In the genomic region with DNA sequence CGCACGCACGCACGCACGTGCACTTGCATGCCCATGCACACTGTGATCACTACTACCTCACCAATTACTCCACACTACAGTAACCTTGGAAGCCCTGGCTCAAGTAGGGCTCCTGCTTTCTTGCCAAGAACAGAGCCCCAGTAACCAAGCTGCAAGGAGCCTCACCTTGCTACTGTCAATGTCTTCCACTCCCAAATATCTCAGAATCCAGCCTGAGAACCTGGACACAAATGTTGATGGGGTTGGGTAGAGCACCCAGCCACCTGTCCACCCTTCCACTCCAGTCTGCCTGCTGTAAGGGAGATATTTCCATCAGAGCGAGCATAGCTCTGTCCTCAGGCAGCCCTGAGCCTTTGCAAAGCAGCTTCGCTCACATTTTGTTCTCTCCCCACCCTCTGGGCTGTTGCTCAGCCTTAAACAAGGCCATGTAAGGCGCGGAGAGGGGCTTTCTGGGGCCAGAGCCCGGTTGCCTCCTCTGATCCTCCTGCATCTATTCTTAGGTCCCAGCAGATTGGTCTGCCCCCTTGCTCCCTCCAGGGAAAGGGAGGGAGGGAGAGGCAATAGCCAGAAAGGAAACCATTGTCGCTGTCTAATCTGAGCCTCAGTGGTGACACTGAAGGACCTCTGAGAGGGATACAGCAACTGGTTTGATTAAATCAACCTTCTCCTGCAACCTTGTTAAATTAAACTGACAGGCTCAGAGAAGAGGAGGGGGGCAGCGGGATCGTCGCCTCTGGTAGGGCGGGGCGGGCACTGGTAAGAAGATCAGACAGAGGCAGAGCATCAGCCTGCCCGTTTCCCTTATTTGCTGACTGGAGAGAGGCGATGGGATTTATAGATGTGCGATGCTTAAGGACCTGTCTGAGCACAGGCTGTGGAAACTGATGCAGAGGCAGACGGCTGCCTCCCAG, we compare ENCODE assay signal across 8 mouse cellular contexts. TPM values are rescaled to one million over a fixed set of nuclear protein-coding genes. Genes with fewer than 3 reads are reported as not detected.
DNase-seq lines count a peak whose midpoint lies in the region; ATAC-seq and TF ChIP-seq lines count a peak whose summit lies in the region.

No protein-coding gene starts in this region.

- in situ Hi-C loops in CH12.LX (cut with MboI; ENCODE audit: low pct_ligation_motif_present, low pct_unique_long_range_greater_than_20kb, low sequenced_read_pairs), result loop anchor here (25.0 kb wide), 1 partner anchor 117 kb away; the partner anchor contains the start of gene Rap1a

- no peak for TF ChIP-seq POLR2A in CH12.LX (IDR thresholded peaks at IDR 0.05; ENCODE audit: low read depth, low read length)

- no peak overlapping the region for H3K4me2 ChIP-seq in CH12.LX (ENCODE audit: insufficient read depth, low read depth, poor library complexity, severe bottlenecking)
- peak overlapping the region; percentile 24 for H3K4me2 ChIP-seq in forebrain, embryonic 11.5 days (ENCODE audit: low read depth, low read length, severe bottlenecking)
- peak overlapping the region; percentile 22 for H3K4me2 ChIP-seq in hindbrain, postnatal 0 days (ENCODE audit: low read depth, low read length)

- 24% methylated on average over 20 of the region's 20 CpGs for whole genome bisulfite sequencing in forebrain, embryonic 11.5 days
- WGBS in hindbrain, postnatal 0 days, result 23% methylated on average over 20 of the region's 20 CpGs

- no peaks in the 10 kb centered on the region for H3K36me3 ChIP-seq in CH12.LX (replicated peaks in 1 of 2; ENCODE audit: control insufficient read depth in 1 of 2, insufficient read depth in 1 of 2, low read length in 1 of 2)
- no peaks in the 10 kb centered on the region for H3K36me3 ChIP-seq in forebrain, embryonic 11.5 days (ENCODE audit: control insufficient read depth, insufficient read depth, low read length)
- H3K36me3 ChIP-seq in hindbrain, postnatal 0 days (ENCODE audit: insufficient read depth, low read length), result no peaks in the 10 kb centered on the region

- no peaks in the 10 kb centered on the region for H3K79me2 ChIP-seq in CH12.LX (replicated peaks; ENCODE audit: control insufficient read depth, extremely low read depth, insufficient read depth, poor library complexity, severe bottlenecking)

- no peak for TF ChIP-seq RAD21 in CH12.LX (IDR thresholded peaks at IDR 0.05; ENCODE audit: low read depth, low read length)

- H3K9ac ChIP-seq in CH12.LX (ENCODE audit: insufficient read depth, low read depth), result no peak overlapping the region
- peak overlapping the region; percentile 39 for H3K9ac ChIP-seq in forebrain, embryonic 11.5 days (ENCODE audit: low read length)
- H3K9ac ChIP-seq in hindbrain, postnatal 0 days (replicated peaks; ENCODE audit: low read length), result no peak overlapping the region

- dilution Hi-C loops in CH12.LX (cut with MboI; ENCODE audit: extremely low pct_ligation_motif_present, extremely low pct_unique_long_range_greater_than_20kb, low sequenced_read_pairs), result loop anchor here (25.0 kb wide), 1 partner anchor 217 kb away; no protein-coding TSS in a partner anchor

- no peaks in the 10 kb centered on the region for H3K9me3 ChIP-seq in CH12.LX (replicated peaks; ENCODE audit: low read length)
- H3K9me3 ChIP-seq in forebrain, embryonic 11.5 days (ENCODE audit: control insufficient read depth, low read length), result no peaks in the 10 kb centered on the region
- no peaks in the 10 kb centered on the region for H3K9me3 ChIP-seq in hindbrain, postnatal 0 days (ENCODE audit: low read length)

- peak; percentile 65 for ATAC-seq in forebrain, embryonic 11.5 days (replicated peaks; ENCODE audit: low FRiP score)
- ATAC-seq in hindbrain, postnatal 0 days, result peak; percentile 68

- no peak for TF ChIP-seq EP300 in CH12.LX (IDR thresholded peaks at IDR 0.05; ENCODE audit: low read length)

- no peak for TF ChIP-seq CTCF in CH12.LX (conservative IDR thresholded peaks at IDR 0.05 in 1 of 2, IDR thresholded peaks at IDR 0.05 in 1 of 2; ENCODE audit: low read depth in 2 of 2, low read length in 2 of 2)
- no peak for TF ChIP-seq CTCF in hindbrain, postnatal 0 days (IDR thresholded peaks at IDR 0.05; ENCODE audit: low read depth)

- H3K27me3 ChIP-seq in CH12.LX (replicated peaks), result peaks cover 59% of the 10 kb centered on the region
- H3K27me3 ChIP-seq in forebrain, embryonic 11.5 days (ENCODE audit: control insufficient read depth, insufficient read depth, low read length), result no peaks in the 10 kb centered on the region
- H3K27me3 ChIP-seq in hindbrain, postnatal 0 days (ENCODE audit: insufficient read depth, low read length), result no peaks in the 10 kb centered on the region

- no peak overlapping the region for H3K4me3 ChIP-seq in CH12.LX (replicated peaks in 1 of 3; ENCODE audit: low read depth in 2 of 3, low read length in 2 of 3, poor library complexity in 1 of 3)
- H3K4me3 ChIP-seq in forebrain, embryonic 11.5 days (ENCODE audit: low read depth, low read length), result no peak overlapping the region
- no peak overlapping the region for H3K4me3 ChIP-seq in hindbrain, postnatal 0 days (ENCODE audit: low read length)

- DNase-seq in adrenal gland, adult 2 months, result peak; percentile 37
- DNase-seq in adrenal gland, adult 18-20 months (ENCODE audit: low spot score in 2 of 2), result no peak
- DNase-seq in CH12.LX (ENCODE audit: extremely low read depth), result no peak
- DNase-seq in forebrain, embryonic 11.5 days (ENCODE audit: low spot score), result no peak
- DNase-seq in hindbrain, postnatal 0 days (ENCODE audit: low spot score), result peak; percentile 43
- peak; percentile 89 for DNase-seq in retina, postnatal 1 day
- no peak for DNase-seq in testis, postnatal 14 days (ENCODE audit: low spot score)
- no peak for DNase-seq in frontal cortex, postnatal 25 days (ENCODE audit: low spot score in 2 of 2)

- no peak overlapping the region for H3K27ac ChIP-seq in CH12.LX (ENCODE audit: insufficient read depth, low read depth)
- H3K27ac ChIP-seq in forebrain, embryonic 11.5 days (ENCODE audit: low read depth, low read length), result peak overlapping the region; percentile 67; the same call in 1 of the 2 replicates
- peak overlapping the region; percentile 61 for H3K27ac ChIP-seq in hindbrain, postnatal 0 days

- no peaks in the 10 kb centered on the region for H3K4me1 ChIP-seq in CH12.LX (ENCODE audit: control insufficient read depth in 1 of 2, insufficient read depth in 2 of 2)
- peaks cover 12% of the 10 kb centered on the region for H3K4me1 ChIP-seq in forebrain, embryonic 11.5 days (replicated peaks; ENCODE audit: control insufficient read depth, insufficient read depth, low read length)
- H3K4me1 ChIP-seq in hindbrain, postnatal 0 days (ENCODE audit: insufficient read depth, low read length), result peaks cover 6% of the 10 kb centered on the region; the same call in 1 of the 2 replicates

TF ChIP-seq in CH12.LX, 34 proteins besides CTCF, POLR2A, EP300 and RAD21:
- peak; percentile 39; the same call in 1 of the 2 replicates for TF ChIP-seq BHLHE40 (IDR thresholded peaks at IDR 0.05; ENCODE audit: low read depth, low read length)
- no peak for TF ChIP-seq E2F4 (IDR thresholded peaks at IDR 0.05; ENCODE audit: insufficient replicate concordance, low read depth, low read length)
- TF ChIP-seq ZC3H11A (IDR thresholded peaks at IDR 0.05; ENCODE audit: low read depth, low read length), result no peak

RNA-seq across cellular contexts. Expression of gene Ddx20, which starts 8.4 kb away (rescaled TPM):
- total RNA-seq in adrenal gland, adult 2 months (2021), result 10 to 100 TPM; 16.9 to 17.0 TPM
- 25.4 and 26.4 TPM in 2 replicates for polyA plus RNA-seq in adrenal gland, adult 2 months (2012; rRNA removed)
- total RNA-seq in adrenal gland, adult 18-20 months (2021), result 10 to 100 TPM; 18.5 to 18.9 TPM
- 30.8 and 40.9 TPM in 2 replicates for total RNA-seq in CH12.LX (2012; rRNA removed)
- total RNA-seq in CH12.LX (2014; rRNA removed), result 66.5 and 76.0 TPM in 2 replicates
- 42.0 and 50.4 TPM in 2 replicates for polyA plus RNA-seq in CH12.LX (2012; ENCODE audit: insufficient read length, low read depth)
- polyA plus RNA-seq in forebrain, embryonic 11.5 days (2014; fragmentation: Nextera tagmentation; extraction: Ambion mirVana), result 47.6 and 52.9 TPM in 2 replicates
- 18.1 and 23.8 TPM in 2 replicates for total RNA-seq in hindbrain, postnatal 0 days (2014; rRNA removed)
- 14.4 and 15.8 TPM in 2 replicates for polyA plus RNA-seq in hindbrain, postnatal 0 days (2015; fragmentation: Nextera tagmentation; extraction: Ambion mirVana)

RNA-seq across cellular contexts. Expression of gene Inka2, which starts 8.7 kb away (rescaled TPM):
- total RNA-seq in adrenal gland, adult 2 months (2021), result 1 to 10 TPM; 1.3 to 3.6 TPM
- polyA plus RNA-seq in adrenal gland, adult 2 months (2012; rRNA removed), result 0.54 and 0.91 TPM in 2 replicates
- total RNA-seq in adrenal gland, adult 18-20 months (2021), result 1 to 10 TPM; 3.8 to 3.9 TPM
- total RNA-seq in CH12.LX (2012; rRNA removed) (3.1 and 3.4 TPM in 2 replicates), CH12.LX (2014; rRNA removed) (0.93 and 1.0 TPM in 2 replicates)
- 1.9 and 2.5 TPM in 2 replicates for polyA plus RNA-seq in CH12.LX (2012; ENCODE audit: insufficient read length, low read depth)
- polyA plus RNA-seq in forebrain, embryonic 11.5 days (2014; fragmentation: Nextera tagmentation; extraction: Ambion mirVana), result 1.8 and 2.9 TPM in 2 replicates
- 11.1 and 15.0 TPM in 2 replicates for total RNA-seq in hindbrain, postnatal 0 days (2014; rRNA removed)
- 5.5 and 8.5 TPM in 2 replicates for polyA plus RNA-seq in hindbrain, postnatal 0 days (2015; fragmentation: Nextera tagmentation; extraction: Ambion mirVana)

Comparison
In these comparisons a context has a peak if more than half of its experiments do, and no peak if none do; other contexts are left out.
1. DNase-seq: peak in adrenal gland, adult 2 months (single experiment), hindbrain, postnatal 0 days (single experiment) and retina, postnatal 1 day (single experiment); none in adrenal gland, adult 18-20 months (0 of 2), CH12.LX (single experiment), forebrain, embryonic 11.5 days (single experiment), testis, postnatal 14 days (single experiment) and frontal cortex, postnatal 25 days (0 of 2).